Mouse (Mus musculus) brain, embryonic 14.5 days (tissue): ENCODE data around the gene Astn2. TPM values are rescaled to one million over a fixed set of nuclear protein-coding genes. Genes with fewer than 3 reads are reported as not detected.
A peak's percentile ranks its signal among the peaks of the same experiment; 100 is the strongest.
"Not testable (repeated sequence)": the region's sequence is repeated elsewhere in the genome, so short reads cannot be mapped to it uniquely, and the experiment has no call there.

Experiments
- DNase-seq: peaks from one replicate; pipeline ENCODE4 v3.0.0-alpha.2; 2011; ENCODE audit warnings: low read depth
- CTCF ChIP-seq: fragments of 200-500 bp; IDR thresholded peaks from 2 replicates; pipeline ENCODE4 v1.5.1; 2012; ENCODE audit warnings: inconsistent platforms, mild to moderate bottlenecking, moderate library complexity, borderline replicate concordance; ENCODE audit not compliant: insufficient read depth, insufficient read length; ENCODE audit errors: extremely low read depth
- POLR2A ChIP-seq: fragments of 200-500 bp; IDR thresholded peaks from 2 replicates; pipeline ENCODE4 v1.6.1; 2012; ENCODE audit warnings: mild to moderate bottlenecking, inconsistent platforms, borderline replicate concordance; ENCODE audit not compliant: poor library complexity, insufficient read depth, insufficient read length, severe bottlenecking; ENCODE audit errors: extremely low read depth
- polyA plus RNA-seq: library from polyadenylated mRNA; depleted of rRNA; stranded (reverse); fragments of >200 nt; gene quantifications from 2 replicates; pipeline ENCODE4 v1.2.3, GENCODE M21; 2012

Gene Astn2
- polyA plus RNA-seq, 1 experiment, result 23.7 TPM

DNA sequence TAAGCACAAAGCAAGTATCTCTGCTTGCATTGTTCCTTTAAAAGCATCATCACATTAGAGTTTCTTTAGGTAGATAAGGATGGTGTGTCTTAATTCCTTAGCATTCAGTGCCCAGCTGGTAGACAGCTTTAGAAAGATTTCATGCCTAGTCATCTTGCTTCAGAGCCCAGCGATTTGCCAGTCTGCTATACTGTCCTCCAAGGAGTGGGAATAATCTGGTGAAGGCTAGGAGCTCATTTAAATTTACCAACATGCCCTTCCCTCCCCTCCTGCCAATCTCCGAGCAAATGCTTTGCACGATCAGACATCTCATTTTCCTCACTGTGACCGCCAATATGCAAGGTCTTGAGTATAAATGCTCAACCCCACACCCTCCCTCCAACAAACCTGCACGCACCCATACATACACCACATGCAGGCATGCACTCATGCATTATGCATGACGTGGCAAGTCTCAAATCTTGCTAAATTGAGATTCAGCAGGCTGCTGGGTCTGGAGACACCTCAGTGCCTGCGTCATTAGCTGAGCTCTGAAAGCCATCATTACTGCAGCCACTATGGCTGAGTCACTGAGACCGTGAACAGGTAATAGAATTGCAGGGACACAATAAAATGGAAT, 704.6 kb downstream of the Astn2 start:
- TF ChIP-seq POLR2A (no peak), CTCF (no peak)
- DNase-seq, result peak; percentile 92

DNA sequence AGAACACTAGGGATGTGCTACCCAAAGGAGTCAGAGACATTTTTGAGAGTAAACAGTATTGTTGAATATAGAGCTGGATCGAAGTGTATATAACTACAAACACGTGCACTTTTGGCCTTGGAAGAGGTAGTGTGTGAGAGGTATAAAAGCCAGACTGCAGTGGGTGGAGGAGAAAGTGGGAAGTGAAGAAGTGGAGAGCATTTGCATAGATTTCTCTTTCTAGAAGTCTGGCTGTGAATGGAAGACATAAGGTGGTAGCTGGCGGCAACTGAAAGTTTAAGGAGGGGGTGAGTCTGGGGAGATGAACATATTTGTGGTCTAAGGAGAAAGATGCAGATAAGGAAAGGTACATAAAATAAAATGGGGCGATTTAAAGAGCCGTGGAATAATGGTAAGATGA, 709.2 kb downstream of the Astn2 start:
- no peak for DNase-seq
- TF ChIP-seq POLR2A (no peak), CTCF (no peak)

DNA sequence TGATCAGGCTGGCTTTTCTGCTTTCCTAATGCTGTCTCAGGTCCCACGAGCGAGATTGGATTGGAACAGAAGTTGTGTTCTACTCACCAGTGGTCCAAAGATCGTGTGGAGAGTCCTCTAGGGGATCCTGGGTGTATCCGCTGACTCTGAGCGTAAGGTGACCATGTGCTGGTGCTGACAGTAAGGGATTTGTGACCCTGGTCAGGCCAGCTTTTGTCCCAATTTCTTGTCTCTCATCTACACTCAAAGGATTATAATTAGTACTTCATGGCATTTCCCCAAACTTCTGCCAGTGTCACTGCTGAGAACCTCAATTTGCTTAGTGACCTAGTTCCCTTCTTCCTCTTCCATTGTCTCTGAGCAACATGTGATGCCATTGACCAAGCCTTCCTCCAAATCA, 710.4 kb downstream of the Astn2 start:
- TF ChIP-seq POLR2A (no peak), CTCF (no peak)
- DNase-seq, result no peak

DNA sequence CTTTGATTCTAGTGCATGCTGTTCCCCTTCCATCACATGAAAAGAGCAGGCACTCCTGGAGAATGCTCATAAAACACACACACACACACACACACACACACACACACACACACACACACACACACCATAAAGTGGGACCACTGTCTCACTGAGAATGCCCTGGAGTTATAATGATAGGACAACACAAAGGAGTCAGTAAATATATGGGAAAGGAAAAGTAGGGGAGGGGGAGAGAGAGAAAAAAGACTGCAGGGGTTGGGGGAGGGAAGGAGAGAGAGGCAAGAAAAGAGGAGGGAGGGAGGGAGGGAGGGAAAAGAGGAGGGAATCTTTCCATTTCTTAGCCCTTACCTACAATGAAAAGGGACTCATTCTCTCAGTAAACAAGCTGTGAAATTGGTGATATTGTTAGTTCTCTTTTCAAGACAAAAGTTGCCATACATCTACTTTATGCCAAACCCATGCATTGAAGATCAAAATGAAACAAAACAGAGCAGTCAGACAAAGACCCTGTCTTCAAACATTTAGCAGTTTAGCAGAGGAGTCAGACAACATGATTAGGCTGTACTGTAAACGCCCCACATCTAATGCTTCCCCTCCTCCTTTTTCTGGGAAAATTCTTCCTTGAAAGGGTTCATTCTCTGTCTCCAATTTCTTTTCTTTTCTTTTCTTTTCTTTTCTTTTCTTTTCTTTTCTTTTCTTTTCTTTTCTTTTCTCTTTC, 717.2 kb downstream of the Astn2 start:
- TF ChIP-seq POLR2A (no peak), CTCF (no peak)
- DNase-seq, result no peak

DNA sequence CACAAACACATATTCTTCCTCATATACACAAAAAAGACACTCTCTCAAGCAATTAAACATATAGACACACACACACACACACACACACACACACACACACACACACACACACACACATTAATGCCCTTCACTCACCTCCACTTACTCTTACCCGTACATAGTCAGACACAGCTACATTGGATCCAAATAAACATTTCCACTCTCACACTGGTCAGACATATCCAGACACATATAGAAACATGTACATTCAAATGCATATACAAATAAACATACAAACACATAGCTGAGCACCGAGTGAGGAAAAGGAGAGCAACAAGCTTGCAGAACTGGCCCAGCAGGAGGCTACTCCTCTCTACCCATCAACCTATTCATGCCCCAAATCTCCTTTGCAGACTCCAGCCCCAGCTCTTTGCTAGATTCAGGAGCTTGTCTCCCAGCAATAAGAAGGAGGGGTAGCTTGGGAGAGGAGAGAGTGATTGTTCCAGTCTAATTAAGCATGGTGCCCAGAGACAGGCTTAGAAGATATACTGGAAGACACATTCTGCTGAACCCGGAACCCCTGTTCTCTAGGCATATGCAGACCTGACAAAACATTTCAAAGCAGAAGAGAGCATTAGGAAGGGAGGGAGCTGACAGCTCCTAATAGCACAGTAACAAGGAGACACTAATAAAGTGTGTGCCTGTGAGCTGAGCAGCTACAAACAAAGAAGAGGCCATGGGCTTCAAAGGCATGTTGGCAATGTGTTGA, 718.0 kb downstream of the Astn2 start:
- peak; percentile 89 for DNase-seq
- TF ChIP-seq POLR2A (no peak), CTCF (no peak)

DNA sequence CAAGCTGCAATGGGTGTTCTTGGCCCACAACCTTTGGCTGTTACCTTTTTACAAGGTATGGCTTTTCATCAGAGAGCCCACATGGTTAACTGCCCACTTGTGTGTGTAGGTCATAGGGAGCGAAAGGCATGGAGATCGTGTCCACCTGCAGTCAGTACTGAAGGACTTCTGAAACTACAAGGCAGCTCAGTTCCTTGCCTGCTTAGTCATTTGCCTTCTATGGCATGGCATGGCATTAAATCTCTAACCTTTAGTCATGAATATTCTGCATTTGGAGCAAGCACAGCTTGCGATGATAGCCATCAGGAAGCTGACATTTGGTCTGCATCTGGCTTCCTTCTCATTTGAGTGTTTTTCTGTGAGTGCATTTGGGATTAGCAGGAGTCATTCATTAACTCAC, 720.0 kb downstream of the Astn2 start:
- DNase-seq, result peak; percentile 43
- no peak for TF ChIP-seq CTCF
- no peak for TF ChIP-seq POLR2A

DNA sequence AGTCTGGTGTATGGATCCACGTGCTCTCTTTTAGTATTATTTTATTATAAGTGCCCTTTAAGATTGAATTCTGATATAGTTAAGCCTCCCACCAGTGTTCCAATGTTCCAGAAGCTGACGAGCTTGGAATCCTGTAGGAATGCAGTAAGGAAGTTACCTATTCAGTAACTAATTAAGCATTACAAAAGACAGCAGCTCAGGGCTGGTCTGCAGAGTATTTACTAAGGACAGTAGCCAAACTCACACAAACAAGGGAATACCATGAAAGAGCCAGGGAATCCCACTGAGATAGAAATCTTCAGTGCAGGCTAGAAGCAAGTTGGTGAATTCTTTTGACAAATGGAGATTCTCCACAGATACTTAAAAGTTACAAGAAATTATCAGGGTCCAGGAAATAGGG, 724.6 kb downstream of the Astn2 start:
- not testable (repeated sequence) for DNase-seq

DNA sequence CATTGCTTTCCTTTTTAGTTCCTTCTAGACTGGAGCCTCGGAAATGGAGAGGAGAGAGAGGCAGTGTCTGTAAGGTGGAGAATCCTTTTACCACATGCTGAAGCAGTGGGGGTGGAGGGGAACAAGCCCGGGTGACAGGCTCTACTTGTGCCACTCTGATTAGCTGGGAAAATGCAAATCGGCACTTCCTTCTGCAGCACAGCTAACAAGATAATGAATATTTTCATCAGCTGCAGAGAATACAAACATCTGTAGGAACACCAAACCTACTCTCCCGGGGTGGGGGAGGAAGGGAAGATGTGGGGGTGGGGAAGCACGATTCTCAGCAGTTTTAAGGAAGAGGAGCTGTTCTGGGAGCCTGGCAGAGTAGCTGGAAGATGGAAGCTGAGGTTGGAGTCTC, 725.5 kb downstream of the Astn2 start:
- TF ChIP-seq CTCF (no peak), POLR2A (no peak)
- peak; percentile 81 for DNase-seq

DNA sequence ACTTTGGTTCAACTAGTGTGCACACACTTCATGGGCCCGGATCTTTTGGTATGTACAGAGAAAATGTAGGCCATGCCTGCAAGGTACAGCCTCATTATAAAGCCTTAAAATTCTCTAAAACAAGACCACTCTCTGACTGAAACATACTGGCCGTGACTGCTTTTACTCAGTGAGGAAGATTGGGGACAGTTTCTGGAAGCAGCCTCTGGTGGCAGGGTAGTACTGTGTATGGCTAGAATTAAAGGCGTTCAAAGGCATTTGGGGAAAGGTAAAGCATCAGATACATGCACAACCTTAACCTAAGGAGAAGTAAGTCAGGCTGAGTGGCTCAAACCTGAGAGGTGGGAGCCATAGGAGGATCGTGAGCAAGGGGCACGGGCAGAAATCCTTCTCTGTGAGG, 725.9 kb downstream of the Astn2 start:
- no peak for DNase-seq
- TF ChIP-seq CTCF (no peak), POLR2A (no peak)

DNA sequence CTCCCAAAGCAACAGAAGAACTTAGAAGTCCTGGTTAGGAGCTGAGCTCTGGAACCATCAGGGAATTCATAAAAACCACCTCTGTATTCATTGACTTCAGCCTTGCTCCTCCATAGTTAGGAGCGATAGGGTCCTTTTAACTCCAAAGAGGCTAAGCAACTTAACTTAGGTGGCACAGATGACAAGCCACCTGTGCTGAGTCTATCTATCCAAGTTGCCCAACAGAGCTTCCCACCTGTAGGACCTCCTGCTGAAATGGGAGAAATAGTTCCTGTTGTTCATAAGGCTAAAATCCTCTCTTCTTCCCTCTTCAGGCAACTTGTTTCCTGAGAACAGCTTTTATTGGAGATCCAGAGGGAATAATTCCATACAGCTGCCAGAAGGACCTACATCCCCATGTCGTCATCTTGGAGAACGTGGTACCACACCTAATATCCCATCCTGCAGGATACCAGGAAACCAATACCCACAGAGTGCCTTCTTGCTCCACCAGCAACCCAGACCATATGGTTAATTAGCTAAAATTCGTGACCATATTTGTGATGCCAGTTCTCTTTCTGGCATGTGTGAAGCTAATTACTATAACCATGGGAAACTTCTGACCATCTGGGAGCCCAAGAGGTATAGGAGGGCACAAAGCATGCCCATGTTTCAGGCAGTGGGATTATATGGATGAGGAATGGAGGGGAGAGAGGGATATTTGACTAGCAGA, 730.0 kb downstream of the Astn2 start:
- peak; percentile 43 for DNase-seq
- TF ChIP-seq POLR2A, result no peak
- no peak for TF ChIP-seq CTCF

DNA sequence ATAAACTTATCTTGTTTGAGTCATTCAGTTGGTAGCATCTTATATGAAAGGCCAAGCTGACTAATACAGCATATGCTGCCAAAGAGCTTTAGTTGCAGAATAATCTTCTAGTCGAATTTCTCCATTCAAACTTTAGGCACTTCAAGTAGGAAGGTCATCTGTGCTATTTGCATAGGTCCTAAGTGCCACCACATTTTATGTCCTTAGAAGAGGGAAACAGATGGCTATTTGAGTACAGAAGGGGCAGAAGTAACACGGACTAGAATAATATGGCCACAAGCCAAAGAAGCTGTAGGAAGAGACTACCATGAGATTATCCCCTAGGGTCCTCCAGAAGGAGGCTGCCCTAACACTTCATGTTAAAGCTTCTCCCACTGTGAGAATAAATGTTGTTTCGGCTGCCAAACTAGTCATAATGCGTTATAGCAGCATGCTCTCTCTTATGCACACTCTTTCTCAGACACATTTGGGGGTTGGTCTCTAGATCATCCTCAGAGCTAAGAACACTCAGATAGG, 730.9 kb downstream of the Astn2 start:
- TF ChIP-seq POLR2A (no peak), CTCF (no peak)
- no peak for DNase-seq

DNA sequence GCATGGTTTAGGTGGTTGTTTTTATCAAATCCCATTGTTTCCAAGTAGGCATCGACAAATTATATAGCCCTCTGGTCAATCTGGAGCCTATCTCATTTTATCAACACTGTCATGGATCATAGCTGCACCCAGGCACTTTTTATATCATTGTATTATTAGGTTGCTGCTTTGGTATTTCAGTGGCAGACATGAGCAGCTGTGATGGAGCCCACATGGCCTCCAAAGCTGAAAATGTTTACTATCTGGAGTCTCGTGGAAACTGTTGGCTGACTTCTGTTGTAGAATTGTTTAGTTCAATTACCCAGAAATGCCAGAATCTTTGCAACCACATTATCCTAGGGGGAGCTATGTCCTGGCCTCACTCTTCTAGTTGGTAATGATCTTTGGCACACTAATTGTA, 732.1 kb downstream of the Astn2 start:
- DNase-seq, result no peak
- TF ChIP-seq POLR2A (no peak), CTCF (no peak)
